Comparison of ENCODE assay signal across 24 mouse cellular contexts in genomic region chr3:133624079-133624875, GRCm38 (mm10).
DNase-seq lines count a peak whose midpoint lies in the region; ATAC-seq and TF ChIP-seq lines count a peak whose summit lies in the region.
"Had no signal": no experiment of that assay in that cellular context is flagged by ENCODE, and none has a peak within 500 bp of the region (broad histone marks: within the 10 kb centered on the region; RNA-seq: fewer than 3 reads in every experiment).

No protein-coding gene starts in this region.

- no peak for DNase-seq in CH12.LX (ENCODE audit: extremely low read depth)
- DNase-seq in liver, embryonic 13.5 days, result peak; percentile 9
- no peak for DNase-seq in gastrocnemius, postnatal 14 days
- DNase-seq in layer of hippocampus, postnatal 25 days (ENCODE audit: extremely low spot score in 1 of 2, low spot score in 1 of 2), result no peak
- DNase-seq: cerebellum, adult 18-20 months; cerebellum, postnatal 14 days; embryo, embryonic 11 days; heart, postnatal 14 days; layer of hippocampus, adult 9-11 months; left cerebral cortex, postnatal 4 days; midbrain, embryonic 14.5 days; right cerebral cortex, postnatal 14 days had no signal

- TF ChIP-seq EP300 in CH12.LX (IDR thresholded peaks at IDR 0.05; ENCODE audit: low read length), result no peak

- intact Hi-C loops in gastrocnemius, postnatal 14 days (cut with DNase I; ENCODE audit: low total_unique reads), result no loop called here

- H3K79me2 ChIP-seq in CH12.LX (replicated peaks; ENCODE audit: control insufficient read depth, extremely low read depth, insufficient read depth, poor library complexity, severe bottlenecking), result no peaks in the 10 kb centered on the region

- TF ChIP-seq RAD21 in CH12.LX (IDR thresholded peaks at IDR 0.05; ENCODE audit: low read depth, low read length), result no peak

- peak; percentile 82 for ATAC-seq in liver, embryonic 13.5 days (ENCODE audit: low read depth)
- peak; percentile 20 for ATAC-seq in megakaryocyte progenitor cell, adult 5-6 weeks (replicated peaks; ENCODE audit: poor library complexity)
- no peak for ATAC-seq in kidney, embryonic 14.5 days (ENCODE audit: low FRiP score, low TSS enrichment)
- ATAC-seq: forebrain, embryonic 13.5 days; hindbrain, postnatal 0 days; intestine, postnatal 0 days had no signal

- 16% methylated on average over 3 of the region's 3 CpGs for WGBS in liver, embryonic 13.5 days (ENCODE audit: insufficient replicate concordance)
- 74% methylated on average over 3 of the region's 3 CpGs for WGBS in kidney, embryonic 14.5 days

- dilution Hi-C loops in CH12.LX (cut with MboI; ENCODE audit: extremely low pct_ligation_motif_present, extremely low pct_unique_long_range_greater_than_20kb, low sequenced_read_pairs), result no loop called here

- no peaks in the 10 kb centered on the region for H3K27me3 ChIP-seq in CH12.LX (replicated peaks)
- no peaks in the 10 kb centered on the region for H3K27me3 ChIP-seq in liver, embryonic 13.5 days
- H3K27me3 ChIP-seq in kidney, embryonic 14.5 days (ENCODE audit: control insufficient read depth, insufficient read depth, low read length), result no peaks in the 10 kb centered on the region
- H3K27me3 ChIP-seq: embryonic facial prominence, embryonic 13.5 days; forebrain, embryonic 13.5 days; limb, embryonic 15.5 days; neural tube, embryonic 12.5 days had no signal

- no peaks in the 10 kb centered on the region for H3K9me3 ChIP-seq in CH12.LX (replicated peaks; ENCODE audit: low read length)
- H3K9me3 ChIP-seq in liver, embryonic 13.5 days (replicated peaks), result no peaks in the 10 kb centered on the region
- no peaks in the 10 kb centered on the region for H3K9me3 ChIP-seq in kidney, embryonic 14.5 days (ENCODE audit: control insufficient read depth, low read length)
- H3K9me3 ChIP-seq: embryonic facial prominence, embryonic 13.5 days; forebrain, embryonic 13.5 days; limb, embryonic 15.5 days; neural tube, embryonic 12.5 days had no signal

- no peak overlapping the region for H3K4me2 ChIP-seq in CH12.LX (ENCODE audit: insufficient read depth, low read depth, poor library complexity, severe bottlenecking)
- H3K4me2 ChIP-seq in liver, embryonic 13.5 days, result peak overlapping the region; percentile 21; the same call in 1 of the 2 replicates
- no peak overlapping the region for H3K4me2 ChIP-seq in kidney, embryonic 14.5 days (replicated peaks; ENCODE audit: low read depth, low read length)
- H3K4me2 ChIP-seq: embryonic facial prominence, embryonic 13.5 days; forebrain, embryonic 13.5 days; heart, embryonic 11.5 days; limb, embryonic 15.5 days; neural tube, embryonic 12.5 days had no signal

- no peak for TF ChIP-seq CTCF in CH12.LX (conservative IDR thresholded peaks at IDR 0.05 in 1 of 2, IDR thresholded peaks at IDR 0.05 in 1 of 2; ENCODE audit: low read depth in 2 of 2, low read length in 2 of 2)
- TF ChIP-seq CTCF in bone marrow macrophage, adult 2 months (IDR thresholded peaks at IDR 0.05; ENCODE audit: low read depth, low read length), result no peak

- no peak for TF ChIP-seq POLR2A in CH12.LX (IDR thresholded peaks at IDR 0.05; ENCODE audit: low read depth, low read length)
- no peak for TF ChIP-seq POLR2A in bone marrow macrophage, adult 2 months (IDR thresholded peaks at IDR 0.05; ENCODE audit: borderline replicate concordance, low read depth, low read length)

- in situ Hi-C loops in CH12.LX (cut with MboI; ENCODE audit: low pct_ligation_motif_present, low pct_unique_long_range_greater_than_20kb, low sequenced_read_pairs), result no loop called here

- peak overlapping the region; percentile 0; the same call in 1 of the 2 replicates for H3K27ac ChIP-seq in CH12.LX (ENCODE audit: insufficient read depth, low read depth)
- H3K27ac ChIP-seq in bone marrow macrophage, adult 2 months (ENCODE audit: insufficient read depth, low read depth, low read length), result peak overlapping the region; percentile 55
- peak overlapping the region; percentile 88 for H3K27ac ChIP-seq in liver, embryonic 13.5 days
- H3K27ac ChIP-seq in kidney, embryonic 14.5 days (ENCODE audit: low read depth, low read length), result no peak overlapping the region
- H3K27ac ChIP-seq: embryonic facial prominence, embryonic 13.5 days; forebrain, embryonic 13.5 days; hindbrain, postnatal 0 days; kidney, postnatal 0 days; limb, embryonic 15.5 days; neural tube, embryonic 12.5 days had no signal

- H3K4me1 ChIP-seq in CH12.LX (ENCODE audit: control insufficient read depth in 1 of 2, insufficient read depth in 2 of 2), result peaks cover 30 to 43% of the 10 kb centered on the region in 2 experiments
- peaks cover 40% of the 10 kb centered on the region for H3K4me1 ChIP-seq in bone marrow macrophage, adult 2 months (ENCODE audit: control insufficient read depth, insufficient read depth, low read length)
- H3K4me1 ChIP-seq in liver, embryonic 13.5 days (replicated peaks), result peaks cover 38% of the 10 kb centered on the region
- H3K4me1 ChIP-seq in kidney, embryonic 14.5 days (ENCODE audit: control insufficient read depth, insufficient read depth, low read length), result no peaks in the 10 kb centered on the region
- H3K4me1 ChIP-seq: embryonic facial prominence, embryonic 13.5 days; forebrain, embryonic 13.5 days; limb, embryonic 15.5 days; neural tube, embryonic 12.5 days had no signal

- no peak overlapping the region for H3K9ac ChIP-seq in CH12.LX (ENCODE audit: insufficient read depth, low read depth)
- H3K9ac ChIP-seq in liver, embryonic 13.5 days, result no peak overlapping the region
- H3K9ac ChIP-seq in kidney, embryonic 14.5 days (ENCODE audit: low read depth, low read length), result no peak overlapping the region
- H3K9ac ChIP-seq: embryonic facial prominence, embryonic 13.5 days; forebrain, embryonic 13.5 days; limb, embryonic 15.5 days; neural tube, embryonic 12.5 days had no signal

- H3K4me3 ChIP-seq in CH12.LX (replicated peaks in 1 of 3; ENCODE audit: low read depth in 2 of 3, low read length in 2 of 3, poor library complexity in 1 of 3), result no peak overlapping the region
- H3K4me3 ChIP-seq in bone marrow macrophage, adult 2 months (ENCODE audit: insufficient read depth, low read length), result no peak overlapping the region
- H3K4me3 ChIP-seq in liver, embryonic 13.5 days (replicated peaks), result no peak overlapping the region
- H3K4me3 ChIP-seq in kidney, embryonic 14.5 days (ENCODE audit: low read length), result no peak overlapping the region
- H3K4me3 ChIP-seq: embryonic facial prominence, embryonic 13.5 days; erythroblast, embryonic 14.5 days; forebrain, embryonic 13.5 days; limb, embryonic 15.5 days; neural tube, embryonic 12.5 days had no signal

- no peaks in the 10 kb centered on the region for H3K36me3 ChIP-seq in CH12.LX (replicated peaks in 1 of 2; ENCODE audit: control insufficient read depth in 1 of 2, insufficient read depth in 1 of 2, low read length in 1 of 2)
- no peaks in the 10 kb centered on the region for H3K36me3 ChIP-seq in liver, embryonic 13.5 days
- no peaks in the 10 kb centered on the region for H3K36me3 ChIP-seq in kidney, embryonic 14.5 days (ENCODE audit: control insufficient read depth, insufficient read depth, low read length)
- H3K36me3 ChIP-seq: embryonic facial prominence, embryonic 13.5 days; limb, embryonic 15.5 days; neural tube, embryonic 12.5 days had no signal

TF ChIP-seq in CH12.LX, 34 proteins besides CTCF, POLR2A, EP300 and RAD21 (continues in another document):
- TF ChIP-seq MAFK (IDR thresholded peaks at IDR 0.05; ENCODE audit: insufficient replicate concordance, low read length) (no peak), ETS1 (conservative IDR thresholded peaks at IDR 0.05; ENCODE audit: low read depth, low read length) (0 out of 2 replicates have a peak, but pooled peaks have one; percentile 14), MAX (IDR thresholded peaks at IDR 0.05; ENCODE audit: low read length) (peak; percentile 55; the same call in 1 of the 2 replicates), TCF12 (IDR thresholded peaks at IDR 0.05; ENCODE audit: low read depth, low read length) (no peak), NELFE (IDR thresholded peaks at IDR 0.05; ENCODE audit: low read depth, low read length) (no peak; the same call in 1 of the 2 replicates), UBTF (IDR thresholded peaks at IDR 0.05; ENCODE audit: low read depth, low read length) (no peak), GABPA (IDR thresholded peaks at IDR 0.05; ENCODE audit: insufficient replicate concordance, low read depth, low read length) (no peak), POLR2AphosphoS2 (IDR thresholded peaks at IDR 0.05; ENCODE audit: low read depth, low read length) (no peak), NRF1 (IDR thresholded peaks at IDR 0.05; ENCODE audit: low read depth, low read length) (no peak), HCFC1 (IDR thresholded peaks at IDR 0.05; ENCODE audit: low read depth, low read length) (no peak), JUN (IDR thresholded peaks at IDR 0.05; ENCODE audit: insufficient read depth, low read depth, low read length) (no peak), CHD1 (IDR thresholded peaks at IDR 0.05; ENCODE audit: low read depth, low read length) (peak; percentile 96), ELF1 (IDR thresholded peaks at IDR 0.05; ENCODE audit: low read depth, low read length) (no peak), E2F4 (IDR thresholded peaks at IDR 0.05; ENCODE audit: insufficient replicate concordance, low read depth, low read length) (no peak), USF2 (conservative IDR thresholded peaks at IDR 0.05; ENCODE audit: low read depth, low read length) (no peak), MXI1 (IDR thresholded peaks at IDR 0.05; ENCODE audit: low read depth, low read length) (0 out of 2 replicates have a peak, but pooled peaks have one; percentile 39), USF1 (IDR thresholded peaks at IDR 0.05; ENCODE audit: low read depth, low read length) (no peak), CHD2 (IDR thresholded peaks at IDR 0.05; ENCODE audit: low read length) (peak; percentile 73), TBP (conservative IDR thresholded peaks at IDR 0.05; ENCODE audit: low read depth, low read length) (0 out of 2 replicates have a peak, but pooled peaks have one; percentile 36), IRF4 (IDR thresholded peaks at IDR 0.05; ENCODE audit: low read depth, low read length) (0 out of 2 replicates have a peak, but pooled peaks have one; percentile 22), ZNF384 (IDR thresholded peaks at IDR 0.05; ENCODE audit: low read depth, low read length) (no peak), MAZ (IDR thresholded peaks at IDR 0.05; ENCODE audit: low read depth, low read length) (peak; percentile 54; the same call in 1 of the 2 replicates), ZKSCAN1 (IDR thresholded peaks at IDR 0.05; ENCODE audit: borderline replicate concordance, low read depth, low read length) (no peak), BHLHE40 (IDR thresholded peaks at IDR 0.05; ENCODE audit: low read depth, low read length) (peak; percentile 43; the same call in 1 of the 2 replicates), ZC3H11A (IDR thresholded peaks at IDR 0.05; ENCODE audit: low read depth, low read length) (no peak), RCOR1 (conservative IDR thresholded peaks at IDR 0.05; ENCODE audit: low read depth, low read length) (peak; percentile 58; the same call in 1 of the 2 replicates), MEF2A (IDR thresholded peaks at IDR 0.05; ENCODE audit: borderline replicate concordance, low read depth, low read length) (peak; percentile 49)
